Mouse (Mus musculus) T-helper 1 cell (primary cell): Measurements from ENCODE around the gene Ikzf1.

Experiments
- in situ Hi-C: fragments of 300-600 bp; cut with MboI, MseI; formaldehyde crosslinking; loops from one replicate; pipeline ENCODE4 v1.15.1; 2025; ENCODE audit warnings: high pct_unique_total_duplicates

The Ikzf1 gene

DNA sequence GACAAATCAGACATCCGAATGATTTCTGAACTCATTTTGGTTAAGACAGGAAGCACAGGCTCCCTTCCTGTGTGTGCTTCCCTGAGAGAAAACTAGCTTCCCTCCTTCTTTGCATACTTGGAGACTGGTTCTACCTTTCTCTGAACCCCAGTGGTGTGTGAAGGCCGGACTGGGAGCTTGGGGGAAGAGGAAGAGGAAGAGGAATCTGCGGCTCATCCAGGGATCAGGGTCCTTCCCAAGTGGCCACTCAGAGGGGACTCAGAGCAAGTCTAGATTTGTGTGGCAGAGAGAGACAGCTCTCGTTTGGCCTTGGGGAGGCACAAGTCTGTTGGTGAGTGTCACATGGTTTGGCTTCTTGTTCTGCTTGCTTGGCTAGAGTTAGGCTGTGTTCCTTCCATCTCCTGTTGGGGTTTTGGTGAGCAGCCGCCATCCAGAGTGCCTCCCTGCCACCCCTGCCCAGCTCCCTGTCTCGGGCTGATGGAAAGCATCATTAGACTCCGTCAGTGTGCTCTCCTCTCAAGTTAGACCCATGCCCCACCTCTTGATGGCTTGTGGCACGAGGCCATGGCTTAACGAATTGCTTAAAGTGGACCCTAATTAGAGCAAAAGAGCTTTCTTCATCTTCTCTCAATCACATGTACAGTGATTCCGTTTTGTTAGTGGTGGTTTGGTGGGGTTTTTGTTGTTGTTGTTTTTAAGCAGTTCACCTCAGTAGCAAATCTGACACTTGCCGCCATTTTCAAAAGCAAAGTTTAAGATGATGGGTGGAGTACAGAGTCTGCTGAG, 5.4 kb downstream of the Ikzf1 start:
- in situ Hi-C loops: no loop called here

- in situ Hi-C loops: no loop called here
These were observed 6.0 kb downstream of the Ikzf1 start for GRCm38 (mm10) chr11:11690845-11691196.

DNA sequence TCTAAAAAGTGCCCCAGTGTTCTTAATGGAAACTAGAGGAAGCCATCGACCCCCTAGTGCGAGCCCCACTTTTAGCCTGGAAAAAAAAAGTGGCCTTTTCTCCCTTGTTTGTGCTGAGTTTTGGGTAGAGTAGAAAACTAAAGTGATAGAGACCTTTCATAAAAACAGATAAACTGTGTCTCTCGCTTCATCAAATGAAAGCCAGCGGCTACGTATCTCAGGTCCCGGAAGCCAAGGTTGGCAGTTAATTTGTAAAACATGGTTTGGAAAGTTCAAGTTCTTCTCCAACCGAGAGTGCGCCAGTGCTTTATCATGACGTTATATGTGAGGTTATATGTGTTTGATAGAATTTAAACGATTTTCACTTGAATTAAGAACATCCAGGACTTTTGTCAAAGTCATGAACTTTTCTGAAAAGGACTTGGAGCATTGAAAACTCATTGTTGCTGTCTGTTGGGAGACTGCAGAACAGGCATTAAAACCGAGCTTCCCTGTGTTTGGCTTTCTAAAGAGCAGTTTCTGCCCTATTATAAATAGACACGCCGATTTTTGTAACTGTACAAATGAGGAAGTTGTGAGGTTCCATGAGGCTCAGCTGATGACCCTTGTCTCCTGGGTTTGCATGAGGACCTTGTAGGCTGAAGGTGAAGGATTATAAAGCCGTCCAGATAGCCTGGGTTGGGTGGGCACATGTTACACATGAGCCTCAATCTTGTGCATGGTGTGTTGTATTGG, 6.7 kb downstream of the Ikzf1 start:
- in situ Hi-C loops: no loop called here

DNA sequence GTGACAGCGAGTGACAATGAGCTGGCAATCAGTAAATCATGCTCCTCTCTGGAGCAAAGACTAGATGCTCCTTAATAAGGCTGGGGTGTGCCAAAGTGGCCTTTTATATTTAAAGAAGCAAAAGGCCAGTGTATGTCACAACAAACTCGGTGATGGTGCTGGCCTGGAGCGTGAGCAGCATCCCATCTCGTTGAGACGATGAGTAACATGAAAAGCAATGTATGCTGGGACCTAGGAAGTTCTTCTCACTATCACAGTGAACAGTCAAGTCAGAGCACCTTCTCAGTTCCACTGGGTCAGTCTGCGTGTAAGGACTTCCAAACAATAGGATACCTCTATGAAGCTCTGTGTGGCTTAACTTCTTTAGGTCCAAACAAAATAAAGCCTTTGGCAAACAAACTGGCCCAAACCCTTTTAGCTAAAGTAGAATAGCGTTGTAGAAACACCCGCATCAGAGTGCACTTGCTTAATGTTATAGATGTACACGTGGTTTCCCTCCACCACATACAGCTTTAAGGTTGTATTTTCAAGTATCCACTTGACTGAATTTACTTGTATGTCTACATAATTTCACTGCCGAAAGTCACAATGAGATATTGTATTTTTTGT, 7.9 kb downstream of the Ikzf1 start:
- in situ Hi-C loops: no loop called here

GRCm38 (mm10) chr11:11693446-11693845, 8.6 kb downstream of the Ikzf1 start:
- in situ Hi-C loops: no loop called here

GRCm38 (mm10) chr11:11694072-11694471, 9.3 kb downstream of the Ikzf1 start:
- in situ Hi-C loops: no loop called here

- in situ Hi-C loops: loop anchor here (5.0 kb wide), 1 partner anchor 43 kb away; no protein-coding TSS in a partner anchor
These were observed 9.8 kb downstream of the Ikzf1 start for GRCm38 (mm10) chr11:11694472-11695177.

DNA sequence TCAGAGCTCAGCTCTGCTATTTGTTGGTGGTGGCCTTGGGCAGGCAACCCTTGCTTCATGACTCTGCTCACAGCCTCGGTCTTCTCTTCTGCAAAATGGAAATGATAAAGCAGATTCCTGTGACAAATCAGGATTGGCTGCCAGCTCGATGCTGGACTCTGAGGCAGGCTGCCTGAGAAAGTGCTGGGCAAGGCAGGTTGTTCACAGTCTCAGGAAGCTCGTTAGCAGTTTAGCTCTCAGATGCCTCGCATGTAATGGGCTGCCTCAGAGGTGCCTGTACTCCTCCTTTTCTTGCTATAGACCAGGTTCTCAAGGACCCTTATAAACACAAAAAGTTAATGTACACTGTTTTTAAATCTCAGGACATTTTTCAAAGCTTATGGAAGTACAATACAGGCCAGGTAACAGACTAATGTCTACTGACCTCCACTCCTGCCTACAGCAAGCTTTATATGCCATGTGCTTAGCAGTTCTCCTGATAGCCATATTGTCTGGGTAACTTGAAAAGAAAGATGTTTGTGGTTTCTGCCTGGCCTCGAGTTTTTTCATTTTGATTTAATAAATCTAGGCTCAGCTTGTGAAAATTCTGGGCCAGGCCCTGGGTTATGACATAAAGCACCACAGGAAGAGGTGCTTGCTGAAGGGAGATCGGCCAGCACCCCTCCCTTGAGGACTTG, 10.5 kb downstream of the Ikzf1 start:
- in situ Hi-C loops: loop anchor here (5.0 kb wide), 1 partner anchor 42 kb away; no protein-coding TSS in a partner anchor

GRCm38 (mm10) chr11:11695907-11696306, 11.1 kb downstream of the Ikzf1 start:
- in situ Hi-C loops: loop anchor here (5.0 kb wide), 1 partner anchor 41 kb away; no protein-coding TSS in a partner anchor

DNA sequence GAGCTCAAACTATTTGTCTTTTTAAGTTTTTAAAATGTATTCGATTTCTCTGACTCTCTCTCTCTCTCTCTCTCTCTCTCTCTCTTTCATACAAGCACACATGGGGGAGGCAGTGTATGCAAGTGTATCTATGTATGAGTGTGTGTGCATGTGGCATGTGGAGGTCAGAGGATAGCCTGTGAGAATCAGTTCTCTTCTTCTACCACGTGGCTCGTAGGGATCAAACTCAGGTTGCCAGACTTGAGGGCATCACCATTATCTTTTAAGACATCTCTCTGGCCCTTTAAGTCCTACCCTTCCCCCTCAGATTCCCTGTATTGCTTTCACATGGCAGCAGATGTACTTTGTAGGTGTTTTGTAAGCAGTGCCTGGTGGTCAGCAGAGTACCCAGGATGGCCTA, 12.0 kb downstream of the Ikzf1 start:
- in situ Hi-C loops: loop anchor here (5.0 kb wide), 1 partner anchor 40 kb away; no protein-coding TSS in a partner anchor

DNA sequence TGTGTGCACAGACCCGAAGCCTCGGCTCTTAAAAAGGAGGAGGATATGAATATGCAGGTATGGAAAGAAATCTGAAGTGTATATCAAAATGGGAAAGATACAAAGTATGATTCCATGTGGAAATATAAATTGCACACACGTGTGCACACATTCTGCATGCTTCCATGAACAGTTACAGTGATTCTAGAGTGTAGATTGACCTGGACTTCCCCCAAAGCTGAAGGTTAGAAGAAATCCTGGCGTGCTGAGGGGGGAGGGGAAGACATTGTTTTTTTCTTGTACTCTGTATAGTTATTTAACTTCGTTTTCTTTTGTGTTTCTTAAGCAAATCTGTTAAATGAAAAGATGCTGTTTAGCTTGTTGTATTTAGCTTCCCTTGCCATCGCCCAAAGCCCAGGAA, 16.6 kb downstream of the Ikzf1 start:
- in situ Hi-C loops: no loop called here

DNA sequence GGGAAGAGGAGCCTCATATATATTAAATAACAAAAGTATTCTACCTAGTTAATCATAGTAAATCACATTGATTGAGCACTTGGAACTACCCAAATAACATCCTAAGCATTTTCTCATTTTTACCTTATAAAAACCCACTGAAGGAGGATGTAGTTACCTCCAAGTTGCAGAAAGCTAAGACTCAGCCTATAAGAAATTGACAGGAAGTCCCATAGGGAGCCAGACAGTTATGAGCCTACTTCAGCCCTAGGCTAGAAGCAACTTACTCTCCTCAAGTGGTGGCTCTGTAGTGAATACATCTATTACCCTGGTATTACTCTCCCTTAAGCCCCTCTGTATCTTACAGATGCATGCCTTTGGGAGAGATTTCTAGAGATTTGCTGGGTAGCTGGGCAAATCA, 19.0 kb downstream of the Ikzf1 start:
- in situ Hi-C loops: no loop called here

DNA sequence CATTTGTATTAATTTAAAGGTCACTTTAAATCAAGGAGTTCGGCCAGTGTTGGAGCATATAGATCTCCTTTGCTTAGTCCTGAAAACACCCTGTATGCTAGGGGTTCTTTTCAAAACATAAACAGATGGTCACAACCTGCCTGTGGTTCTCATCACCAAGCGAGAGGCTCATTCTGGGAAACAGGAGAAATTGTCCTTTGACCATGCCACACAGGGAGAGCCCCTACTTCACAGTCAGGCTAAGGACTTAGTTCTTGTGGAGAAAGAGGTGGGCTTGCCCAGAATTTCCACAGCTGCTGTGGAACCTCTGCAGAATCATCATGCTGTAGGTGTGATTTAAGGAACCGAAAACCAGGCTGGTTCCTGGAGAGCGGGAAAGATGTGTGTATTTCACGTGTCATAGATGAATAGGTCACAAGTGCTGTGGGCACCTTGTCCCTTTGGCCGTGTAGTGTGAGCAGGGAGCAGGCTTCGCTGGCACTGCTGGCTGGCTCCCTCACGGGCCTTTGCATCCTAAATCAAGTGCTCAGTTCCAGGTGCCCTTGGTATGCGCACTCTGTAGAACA, 23.4 kb downstream of the Ikzf1 start:
- in situ Hi-C loops: no loop called here

- in situ Hi-C loops: no loop called here
These were observed 24.5 kb downstream of the Ikzf1 start for GRCm38 (mm10) chr11:11709311-11709710.

DNA sequence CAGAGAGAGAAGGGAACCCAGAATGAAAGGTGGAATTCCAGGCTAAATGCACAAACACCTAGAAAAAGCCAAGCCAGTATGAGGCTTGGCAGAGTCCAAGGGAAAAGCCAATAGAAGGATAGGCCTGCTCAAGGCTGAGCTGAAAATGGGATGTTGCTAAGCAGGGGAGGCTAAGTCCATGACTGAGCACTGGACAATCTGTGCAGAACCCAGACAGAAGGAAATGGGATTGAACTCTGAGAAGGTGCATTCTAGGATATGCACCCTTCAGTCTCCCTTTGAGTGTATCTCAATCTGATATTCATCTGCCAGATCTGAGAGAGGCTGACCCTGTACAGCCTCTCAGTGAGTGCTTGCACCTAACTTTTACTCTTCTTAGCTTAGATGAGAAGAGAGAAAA, 25.9 kb downstream of the Ikzf1 start:
- in situ Hi-C loops: no loop called here

DNA sequence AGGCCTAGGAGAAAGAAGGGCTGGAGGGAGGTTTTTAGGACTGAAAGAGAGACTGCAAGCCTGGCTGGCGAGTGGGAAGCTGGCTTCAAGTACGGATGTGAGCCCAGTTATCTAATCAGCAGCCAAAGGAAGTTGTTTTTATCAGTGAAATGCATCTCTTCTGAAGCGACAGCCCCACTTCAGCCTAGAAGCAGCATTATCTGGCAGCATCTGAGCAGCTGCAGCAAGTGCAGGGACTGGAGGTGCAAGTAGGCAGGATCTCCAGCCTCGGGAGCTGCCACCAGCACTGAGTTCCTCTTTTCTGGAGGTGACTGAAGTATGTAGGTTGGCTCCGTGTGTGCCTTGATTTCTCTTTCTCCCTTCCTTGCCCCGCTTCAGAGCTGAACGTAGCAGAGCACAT, 26.9 kb downstream of the Ikzf1 start:
- in situ Hi-C loops: no loop called here

DNA sequence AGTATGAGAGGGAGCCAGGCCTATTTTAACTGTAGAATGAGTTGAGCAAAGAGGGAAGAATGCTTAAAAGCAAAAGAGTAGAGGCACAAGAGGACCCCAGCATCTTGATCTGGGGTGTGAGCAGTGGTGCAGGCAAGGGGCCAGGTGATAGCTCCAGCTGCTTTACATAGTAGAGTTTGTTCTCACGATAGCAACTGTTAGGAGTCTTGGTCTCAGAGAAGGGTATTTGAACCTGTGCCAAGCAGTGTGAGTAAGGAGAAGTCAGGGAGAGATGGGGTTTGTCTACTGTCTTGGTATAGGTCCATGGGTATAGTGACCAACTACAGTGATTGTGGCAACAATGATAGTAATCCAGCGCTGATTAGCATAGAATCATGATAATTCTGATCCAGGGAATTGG, 29.9 kb downstream of the Ikzf1 start:
- in situ Hi-C loops: no loop called here

- in situ Hi-C loops: no loop called here
These were observed 31.3 kb downstream of the Ikzf1 start for GRCm38 (mm10) chr11:11715963-11716691.

DNA sequence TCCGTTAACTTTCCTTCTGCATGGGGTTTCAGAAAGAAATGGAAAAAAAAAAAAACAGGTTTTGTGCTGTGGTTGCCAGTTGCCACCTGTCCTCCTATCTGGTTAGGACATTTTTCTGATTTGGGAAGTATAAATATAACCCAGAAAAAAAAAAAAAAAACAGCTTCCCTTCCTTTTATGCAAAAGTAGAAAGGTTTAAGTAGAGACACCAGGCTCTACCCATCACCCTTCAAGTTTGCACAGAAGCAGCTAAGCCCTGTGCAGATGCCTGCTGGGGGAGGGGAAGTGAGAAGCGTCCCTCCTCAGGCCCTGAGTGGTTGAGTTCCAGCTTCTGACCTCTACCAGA, 31.9 kb downstream of the Ikzf1 start:
- in situ Hi-C loops: no loop called here

GRCm38 (mm10) chr11:11717606-11718167, 32.9 kb downstream of the Ikzf1 start:
- in situ Hi-C loops: no loop called here
